Mouse (Mus musculus) right cerebral cortex, postnatal 25 days (tissue): ENCODE data around the gene Pla2g4e.

Experiments
- DNase-seq: peaks from one replicate; pipeline ENCODE4 v3.0.0; 2022

Gene Pla2g4e

DNA sequence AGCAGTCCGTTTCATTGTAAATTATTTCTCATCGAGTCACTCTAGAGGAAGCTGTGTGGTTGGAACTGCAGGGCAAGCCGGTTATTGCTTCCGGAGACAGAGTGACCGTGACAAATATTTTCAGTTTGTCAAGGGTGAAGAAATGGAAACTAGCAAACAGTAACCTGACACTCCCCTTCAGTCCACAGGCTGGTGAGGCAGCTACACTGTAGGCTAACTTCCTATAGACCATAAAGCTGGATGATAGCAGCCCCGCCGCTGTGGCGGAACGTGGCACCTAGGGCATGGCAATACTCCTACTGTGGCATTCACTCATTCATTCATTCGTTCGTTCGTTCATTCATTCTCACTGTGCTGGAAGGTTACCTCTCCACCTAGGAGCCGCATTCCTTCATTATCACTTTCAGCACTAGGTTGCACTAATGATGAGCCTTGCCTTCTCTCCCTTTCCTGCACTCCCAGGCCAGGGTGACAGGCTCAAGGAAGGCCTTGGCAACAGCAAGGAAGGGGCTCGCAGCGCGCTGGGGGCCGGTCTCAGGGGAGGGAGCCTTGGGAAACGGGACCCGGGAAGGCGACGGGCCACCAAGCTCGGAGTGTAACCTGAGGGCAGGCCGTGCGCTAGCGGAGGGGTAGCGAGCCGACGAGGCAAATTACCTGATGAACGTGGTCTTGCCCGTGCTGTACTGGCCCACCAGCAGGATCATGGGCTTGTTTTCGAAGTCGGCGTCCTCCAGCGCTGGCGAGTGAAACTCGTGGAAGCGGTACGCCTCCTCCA is 91.4 kb downstream of the Pla2g4e start:
- DNase-seq = no peak

- no peak for DNase-seq
These were observed 94.6 kb downstream of the Pla2g4e start for GRCm38 (mm10) chr2:120150571-120150970.

GRCm38 (mm10) chr2:120149634-120150033 is 95.5 kb downstream of the Pla2g4e start:
- no peak for DNase-seq

- no peak for DNase-seq
These were observed 97.1 kb downstream of the Pla2g4e start for GRCm38 (mm10) chr2:120147999-120148398.

GRCm38 (mm10) chr2:120147364-120147763 is 97.8 kb downstream of the Pla2g4e start:
- no peak for DNase-seq

- DNase-seq = no peak
These were observed 98.6 kb downstream of the Pla2g4e start for GRCm38 (mm10) chr2:120146543-120146942.

GRCm38 (mm10) chr2:120144390-120144789 is 100.7 kb downstream of the Pla2g4e start:
- DNase-seq = no peak

GRCm38 (mm10) chr2:120142336-120142735 is 102.8 kb downstream of the Pla2g4e start:
- DNase-seq = no peak

DNA sequence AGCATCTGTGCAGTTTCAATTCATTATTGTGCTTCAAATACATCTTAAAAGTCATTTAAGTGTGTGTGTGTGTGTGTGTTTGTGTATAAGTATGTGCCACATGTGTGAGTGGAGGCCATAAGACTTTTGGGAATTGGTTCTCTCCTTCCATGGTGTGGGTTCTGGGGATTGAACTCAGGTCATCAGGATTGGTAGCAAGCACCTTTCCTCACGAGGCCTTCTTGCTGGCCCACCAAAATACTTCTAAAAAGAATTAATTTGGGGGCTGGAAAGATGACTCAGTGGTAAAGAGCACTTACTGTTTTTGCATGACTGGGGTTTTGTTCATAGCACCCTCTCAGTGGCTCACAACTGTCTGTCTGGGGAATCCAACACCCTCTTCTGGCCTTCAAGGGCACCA is 103.5 kb downstream of the Pla2g4e start:
- no peak for DNase-seq

- DNase-seq = no peak
These were observed 104.8 kb downstream of the Pla2g4e start for GRCm38 (mm10) chr2:120140326-120140725.

- no peak for DNase-seq
These were observed 106.0 kb downstream of the Pla2g4e start for GRCm38 (mm10) chr2:120139091-120139490.

- DNase-seq = no peak
These were observed 107.9 kb downstream of the Pla2g4e start for GRCm38 (mm10) chr2:120137281-120137680.

DNA sequence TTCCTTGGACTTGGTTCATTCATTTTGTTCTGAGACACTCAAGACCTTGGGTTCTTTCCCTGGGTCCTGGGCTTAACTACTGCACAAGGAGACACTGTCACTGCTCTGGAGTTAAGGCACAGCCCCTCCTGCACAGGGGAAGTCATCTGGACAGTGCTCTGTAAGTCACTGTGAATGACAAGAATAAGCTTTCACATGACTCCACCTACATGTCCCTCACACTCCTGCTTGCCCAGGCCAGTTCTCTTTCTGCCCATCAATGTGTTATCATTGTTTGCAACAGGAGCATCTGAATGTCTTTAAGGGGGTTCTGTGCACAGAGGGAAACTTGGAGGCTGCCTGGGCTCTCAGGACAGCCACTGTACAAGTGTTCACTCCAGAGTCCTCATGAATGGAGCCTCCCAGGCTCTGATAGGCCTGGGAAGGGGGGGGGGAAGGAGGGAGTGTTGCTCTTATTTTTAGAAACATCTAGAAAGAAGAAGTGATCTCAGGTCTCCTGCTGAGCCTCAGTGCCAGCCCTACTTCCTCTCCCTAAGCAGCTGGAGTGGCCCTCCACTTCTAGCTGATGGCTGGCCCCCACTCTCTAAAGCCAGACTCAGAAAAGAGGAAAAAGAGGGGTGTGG is 110.6 kb downstream of the Pla2g4e start:
- DNase-seq = no peak

DNA sequence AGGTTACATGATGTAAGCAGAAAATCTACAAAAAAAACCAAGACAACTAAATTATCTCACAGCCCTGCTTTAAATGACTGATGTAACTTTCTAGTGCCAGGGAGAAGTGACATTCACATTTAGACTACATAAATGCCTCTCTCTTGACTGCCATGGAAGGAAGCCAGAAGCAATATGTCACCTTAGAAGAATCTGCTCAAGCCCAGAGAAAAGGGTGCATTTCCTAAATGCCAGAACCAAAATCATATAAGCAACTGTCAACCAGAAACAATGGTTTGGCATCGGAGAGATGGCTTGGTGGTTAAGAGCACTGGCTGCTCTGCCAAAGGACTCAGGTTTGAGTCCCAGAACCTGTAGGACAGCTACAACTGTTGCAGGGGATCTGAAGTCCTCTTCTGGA is 113.3 kb downstream of the Pla2g4e start:
- no peak for DNase-seq

DNA sequence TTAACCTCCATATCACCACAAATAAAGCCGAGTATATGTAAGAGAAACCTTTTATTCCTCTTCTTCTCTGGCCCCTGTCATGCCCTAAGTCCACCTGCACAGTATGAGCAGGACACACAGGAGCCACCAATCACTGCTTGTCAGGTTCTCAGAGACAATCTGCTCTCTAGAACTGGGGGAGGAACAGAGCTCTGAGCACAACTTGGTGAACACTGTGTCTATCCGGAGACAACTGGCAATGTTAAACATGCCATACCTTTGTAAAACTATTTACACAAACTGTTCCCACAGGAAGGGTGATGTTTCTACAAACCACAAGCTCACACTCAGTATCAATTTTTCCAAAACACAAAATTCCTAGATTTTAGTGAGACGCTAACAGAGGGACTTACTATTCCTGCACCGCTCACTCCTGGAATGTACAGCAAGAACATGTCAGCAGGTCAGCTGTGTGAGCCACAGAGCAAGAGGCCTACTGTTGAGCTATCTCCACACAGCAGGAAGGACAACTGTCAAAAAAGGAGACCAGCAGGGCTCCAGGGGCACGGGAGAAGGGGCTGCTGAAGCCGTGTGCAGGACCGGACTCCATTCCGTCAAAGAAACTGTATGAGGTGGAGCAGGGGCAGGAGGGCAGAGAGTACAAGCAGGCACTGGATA is 115.8 kb downstream of the Pla2g4e start:
- DNase-seq = no peak

GRCm38 (mm10) chr2:120128611-120129051 is 116.5 kb downstream of the Pla2g4e start:
- DNase-seq = no peak

DNA sequence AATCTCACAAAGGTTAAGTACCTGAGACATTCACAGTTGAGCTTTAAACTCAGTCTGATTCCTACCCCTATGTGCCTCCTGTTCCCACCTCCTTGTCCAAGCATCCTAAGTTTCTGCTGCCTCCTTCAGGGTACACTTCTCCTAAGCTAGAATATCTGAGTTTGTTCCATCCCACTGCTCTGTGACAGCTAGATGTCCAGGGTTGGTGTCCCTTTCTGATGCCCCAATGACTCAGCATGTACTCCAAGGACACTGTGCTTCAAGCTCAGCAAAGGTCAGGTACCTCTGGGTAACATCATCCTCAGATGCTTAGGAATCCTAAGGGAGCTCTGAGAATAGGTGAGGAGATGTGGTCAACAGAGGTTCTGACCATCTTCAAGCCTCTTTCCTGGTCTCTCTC is 117.1 kb downstream of the Pla2g4e start:
- no peak for DNase-seq

DNA sequence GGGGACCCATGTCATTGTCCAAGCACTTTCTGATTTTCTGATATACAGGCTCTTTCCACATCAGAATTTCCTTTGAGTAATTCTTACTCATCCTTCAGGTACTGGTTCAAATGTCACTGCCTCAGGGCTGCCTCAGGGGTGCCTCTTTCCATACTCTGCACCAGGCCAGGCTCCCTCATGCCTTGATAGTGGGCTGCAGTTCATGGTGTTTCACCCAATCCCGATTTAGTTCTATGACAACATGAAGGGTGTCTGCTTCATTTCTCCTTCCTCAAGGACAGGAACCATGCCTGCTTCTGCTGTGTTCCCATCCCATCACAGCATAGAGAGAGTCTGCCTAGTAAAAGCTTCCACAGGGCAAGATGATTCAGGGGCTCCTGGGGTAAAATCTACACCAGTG is 118.2 kb downstream of the Pla2g4e start:
- DNase-seq = no peak

- DNase-seq = no peak
These were observed 118.7 kb downstream of the Pla2g4e start for GRCm38 (mm10) chr2:120126408-120126807.

DNA sequence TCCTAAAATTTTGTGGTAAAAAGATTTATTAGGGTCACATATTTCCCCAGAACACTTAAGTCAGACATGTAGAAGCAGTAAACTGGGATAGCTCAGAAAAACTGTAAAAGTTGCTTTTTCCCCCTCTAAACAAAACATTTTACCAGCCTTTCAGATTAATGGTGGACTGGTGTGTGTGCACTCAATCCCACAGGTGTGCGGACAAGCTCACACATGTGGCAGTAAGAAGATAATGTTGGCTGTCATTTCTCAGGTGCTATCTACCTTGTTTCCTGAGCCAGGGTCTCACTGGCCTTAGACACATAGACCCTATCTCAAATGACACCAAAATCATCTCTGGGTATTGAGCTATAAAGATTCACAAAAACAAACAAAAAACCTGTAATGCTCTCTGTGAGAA is 119.7 kb downstream of the Pla2g4e start:
- DNase-seq = no peak

DNA sequence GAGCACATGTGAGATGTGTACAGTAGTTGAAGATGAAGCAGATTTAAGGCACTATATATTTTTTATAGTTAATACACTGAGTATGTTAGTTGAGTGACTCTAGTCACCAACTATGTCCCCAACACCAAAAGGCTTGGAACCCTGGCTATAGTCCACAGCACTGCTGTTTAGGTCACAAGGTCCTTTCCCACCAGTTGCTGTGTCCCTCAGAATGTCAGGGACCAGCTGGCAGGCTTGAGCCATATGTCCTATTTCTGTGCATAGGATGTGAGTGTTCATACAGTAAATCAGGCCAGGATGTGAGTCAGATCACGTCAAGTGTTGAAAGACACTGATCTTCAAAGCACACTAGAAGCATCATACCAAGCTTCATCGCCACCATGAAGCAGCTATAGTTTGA is 120.2 kb downstream of the Pla2g4e start:
- DNase-seq = no peak

GRCm38 (mm10) chr2:120124096-120124495 is 121.0 kb downstream of the Pla2g4e start:
- DNase-seq = no peak

DNA sequence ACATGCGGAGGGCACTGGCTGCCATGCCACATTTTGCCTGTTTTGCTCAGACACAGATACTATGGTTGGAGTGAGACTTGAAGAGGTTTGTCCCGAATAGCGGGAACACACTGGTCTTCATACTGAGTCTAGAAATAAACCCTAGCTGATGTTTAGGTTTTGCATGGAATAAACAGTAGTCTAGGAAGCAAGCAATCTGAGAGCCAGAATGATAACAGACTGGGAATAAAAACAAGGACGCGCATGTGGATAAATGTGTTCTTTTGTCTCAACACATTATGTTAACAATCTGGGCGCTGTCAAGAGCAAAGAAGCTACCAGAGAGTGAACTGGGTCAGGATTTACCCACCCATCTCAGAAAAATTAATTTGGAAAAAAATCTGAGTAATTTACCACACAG is 122.2 kb downstream of the Pla2g4e start:
- no peak for DNase-seq

DNA sequence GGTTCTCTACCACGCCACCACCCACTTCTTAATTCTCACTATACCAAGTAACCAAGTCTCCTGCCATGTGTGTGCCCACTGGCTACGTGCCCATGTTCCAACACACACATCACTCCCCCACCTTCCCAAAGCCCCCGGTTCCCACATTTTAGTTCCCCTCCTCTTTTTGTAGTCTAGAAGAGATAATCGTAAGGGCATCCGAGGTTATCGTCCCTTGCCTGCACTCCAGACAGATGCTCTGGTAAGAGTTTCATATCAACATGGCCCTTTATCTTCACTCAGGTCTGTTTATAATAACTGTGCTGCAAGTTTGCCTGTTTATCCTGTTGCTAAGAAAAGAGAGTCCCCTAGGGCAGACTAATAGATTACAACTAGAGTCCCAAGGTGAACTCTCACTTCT is 127.8 kb downstream of the Pla2g4e start:
- DNase-seq = no peak
